Mouse (Mus musculus): ENCODE results near the gene Stard3. TPM values are rescaled to one million over a fixed set of nuclear protein-coding genes. Genes with fewer than 3 reads are reported as not detected.

Gene Stard3
- polyA plus RNA-seq, 1 experiment from 2014 or later, result 44.9 TPM

DNA sequence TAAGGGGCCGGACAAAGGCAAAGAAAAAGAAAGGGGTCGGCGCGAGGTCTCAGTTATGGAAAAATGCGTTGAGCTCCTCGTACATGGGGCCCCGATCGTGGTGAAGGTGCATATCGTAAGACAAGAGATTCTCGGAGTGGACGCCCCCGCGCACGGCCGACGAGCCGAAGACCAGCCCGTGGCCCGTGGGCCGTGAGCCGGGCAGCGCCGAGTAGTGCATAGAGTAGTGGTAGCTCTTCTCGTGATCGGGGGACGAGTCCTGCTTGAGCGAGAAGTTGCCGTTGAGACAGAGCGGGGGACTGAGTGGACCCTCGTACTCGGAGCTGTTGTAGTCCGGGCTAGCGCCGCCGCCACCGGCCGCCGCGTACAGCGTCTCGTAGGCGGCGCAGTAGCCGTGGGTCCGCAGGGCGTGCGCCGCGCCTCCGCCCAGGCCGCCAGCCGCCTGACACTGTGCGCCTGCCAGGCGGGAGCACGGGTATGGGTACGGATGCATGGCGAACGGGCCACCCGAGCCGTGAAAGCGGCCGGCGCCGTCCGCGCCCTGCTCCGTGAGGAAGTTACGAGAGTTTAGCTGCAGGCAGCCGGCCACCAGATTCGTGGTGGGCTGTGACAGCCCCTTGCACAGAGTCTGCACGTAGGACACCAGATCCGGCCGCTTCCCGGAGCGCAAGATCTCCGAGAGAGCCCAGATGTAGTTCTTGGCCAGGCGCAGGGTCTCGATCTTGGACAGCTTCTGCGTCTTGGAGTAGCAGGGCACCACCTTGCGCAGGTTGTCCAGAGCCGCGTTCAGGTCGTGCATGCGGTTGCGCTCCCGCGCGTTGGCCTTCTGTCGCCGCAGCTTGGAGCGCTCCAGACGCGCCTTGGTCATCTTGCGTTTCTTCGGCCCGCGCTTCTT lies 30.8 kb upstream of the Stard3 start:
- H3K4me3 ChIP-seq (ENCODE audit: low read length), result peak overlapping the region; percentile 36
- ATAC-seq, result no peak
- 1% methylated on average over 97 of the region's 97 CpGs for WGBS
- H3K9me3 ChIP-seq (ENCODE audit: control insufficient read depth, low read length), result no peaks in the 10 kb centered on the region
- H3K27ac ChIP-seq (ENCODE audit: low read length), result no peak overlapping the region
- H3K9ac ChIP-seq (ENCODE audit: low read depth, low read length), result no peak overlapping the region
- H3K4me2 ChIP-seq (ENCODE audit: low read depth, low read length), result peak overlapping the region; percentile 43
- H3K4me1 ChIP-seq (ENCODE audit: control insufficient read depth, insufficient read depth, low read length), result peaks cover 20% of the 10 kb centered on the region
- peaks cover 94% of the 10 kb centered on the region for H3K27me3 ChIP-seq (replicated peaks; ENCODE audit: control insufficient read depth, insufficient read depth, low read length)
- no peaks in the 10 kb centered on the region for H3K36me3 ChIP-seq (ENCODE audit: control insufficient read depth, insufficient read depth, low read length)

- ATAC-seq, result no peak
- Histone ChIP-seq H3K27ac (ENCODE audit: low read length) (no peak overlapping the region), H3K9me3 (ENCODE audit: control insufficient read depth, low read length) (no peaks in the 10 kb centered on the region), H3K4me2 (ENCODE audit: low read depth, low read length) (peak overlapping the region; percentile 43), H3K27me3 (replicated peaks; ENCODE audit: control insufficient read depth, insufficient read depth, low read length) (peaks cover 93% of the 10 kb centered on the region), H3K36me3 (ENCODE audit: control insufficient read depth, insufficient read depth, low read length) (no peaks in the 10 kb centered on the region), H3K4me1 (ENCODE audit: control insufficient read depth, insufficient read depth, low read length) (peaks cover 20% of the 10 kb centered on the region), H3K4me3 (ENCODE audit: low read length) (peak overlapping the region; percentile 36), H3K9ac (ENCODE audit: low read depth, low read length) (no peak overlapping the region)
- WGBS, result under 1% methylated on average over 29 of the region's 35 CpGs
These were observed 30.2 kb upstream of the Stard3 start for GRCm38 (mm10) chr11:98328031-98328370.

GRCm38 (mm10) chr11:98328371-98329069 lies 29.6 kb upstream of the Stard3 start:
- H3K36me3 ChIP-seq (ENCODE audit: control insufficient read depth, insufficient read depth, low read length), result no peaks in the 10 kb centered on the region
- no peak overlapping the region for H3K27ac ChIP-seq (ENCODE audit: low read length)
- H3K9ac ChIP-seq (ENCODE audit: low read depth, low read length), result no peak overlapping the region
- peak overlapping the region; percentile 43 for H3K4me2 ChIP-seq (ENCODE audit: low read depth, low read length)
- ATAC-seq, result no peak
- no peaks in the 10 kb centered on the region for H3K9me3 ChIP-seq (ENCODE audit: control insufficient read depth, low read length)
- WGBS, result 1% methylated on average over 48 of the region's 56 CpGs
- peaks cover 20% of the 10 kb centered on the region for H3K4me1 ChIP-seq (ENCODE audit: control insufficient read depth, insufficient read depth, low read length)
- peak overlapping the region; percentile 36 for H3K4me3 ChIP-seq (ENCODE audit: low read length)
- peaks cover 93% of the 10 kb centered on the region for H3K27me3 ChIP-seq (replicated peaks; ENCODE audit: control insufficient read depth, insufficient read depth, low read length)

GRCm38 (mm10) chr11:98329081-98329959 lies 28.8 kb upstream of the Stard3 start, which contains the start of gene Neurod2:
Gene Neurod2, minus strand, starts transcription at chr11:98329648.
- Histone ChIP-seq H3K27me3 (replicated peaks; ENCODE audit: control insufficient read depth, insufficient read depth, low read length) (peaks cover 93% of the 10 kb centered on the region), H3K4me2 (ENCODE audit: low read depth, low read length) (peak within 1 kb of the TSS; percentile 43), H3K9me3 (ENCODE audit: control insufficient read depth, low read length) (no peaks in the 10 kb centered on the region), H3K9ac (ENCODE audit: low read depth, low read length) (no peak within 1 kb of the TSS), H3K4me3 (ENCODE audit: low read length) (peak within 1 kb of the TSS; percentile 36), H3K4me1 (ENCODE audit: control insufficient read depth, insufficient read depth, low read length) (peaks cover 22% of the 10 kb centered on the region), H3K27ac (ENCODE audit: low read length) (no peak within 1 kb of the TSS), H3K36me3 (ENCODE audit: control insufficient read depth, insufficient read depth, low read length) (no peaks in the 10 kb centered on the region)
- no peak for ATAC-seq
- WGBS, result 3% methylated on average over 38 of the region's 38 CpGs

- H3K4me3 ChIP-seq (ENCODE audit: low read length), result no peak overlapping the region
- no peak for ATAC-seq
- H3K36me3 ChIP-seq (ENCODE audit: control insufficient read depth, insufficient read depth, low read length), result no peaks in the 10 kb centered on the region
- H3K4me2 ChIP-seq (ENCODE audit: low read depth, low read length), result no peak overlapping the region
- no peaks in the 10 kb centered on the region for H3K9me3 ChIP-seq (ENCODE audit: control insufficient read depth, low read length)
- no peak overlapping the region for H3K9ac ChIP-seq (ENCODE audit: low read depth, low read length)
- peaks cover 93% of the 10 kb centered on the region for H3K27me3 ChIP-seq (replicated peaks; ENCODE audit: control insufficient read depth, insufficient read depth, low read length)
- WGBS, result 33% methylated on average over 9 of the region's 9 CpGs
- peaks cover 30% of the 10 kb centered on the region for H3K4me1 ChIP-seq (ENCODE audit: control insufficient read depth, insufficient read depth, low read length)
- H3K27ac ChIP-seq (ENCODE audit: low read length), result no peak overlapping the region
These were observed 28.0 kb upstream of the Stard3 start for GRCm38 (mm10) chr11:98329960-98330744.

GRCm38 (mm10) chr11:98330745-98331204 lies 27.4 kb upstream of the Stard3 start:
- no peak overlapping the region for H3K4me2 ChIP-seq (ENCODE audit: low read depth, low read length)
- no peak overlapping the region for H3K9ac ChIP-seq (ENCODE audit: low read depth, low read length)
- 40% methylated on average over 2 of the region's 2 CpGs for WGBS
- no peak overlapping the region for H3K4me3 ChIP-seq (ENCODE audit: low read length)
- peaks cover 93% of the 10 kb centered on the region for H3K27me3 ChIP-seq (replicated peaks; ENCODE audit: control insufficient read depth, insufficient read depth, low read length)
- H3K4me1 ChIP-seq (ENCODE audit: control insufficient read depth, insufficient read depth, low read length), result peaks cover 33% of the 10 kb centered on the region
- no peak overlapping the region for H3K27ac ChIP-seq (ENCODE audit: low read length)
- no peak for ATAC-seq
- H3K36me3 ChIP-seq (ENCODE audit: control insufficient read depth, insufficient read depth, low read length), result no peaks in the 10 kb centered on the region
- no peaks in the 10 kb centered on the region for H3K9me3 ChIP-seq (ENCODE audit: control insufficient read depth, low read length)

GRCm38 (mm10) chr11:98331401-98331800 lies 26.8 kb upstream of the Stard3 start:
- Histone ChIP-seq H3K4me2 (ENCODE audit: low read depth, low read length) (no peak overlapping the region), H3K9ac (ENCODE audit: low read depth, low read length) (no peak overlapping the region), H3K4me3 (ENCODE audit: low read length) (no peak overlapping the region), H3K9me3 (ENCODE audit: control insufficient read depth, low read length) (no peaks in the 10 kb centered on the region), H3K27me3 (replicated peaks; ENCODE audit: control insufficient read depth, insufficient read depth, low read length) (peaks cover 94% of the 10 kb centered on the region), H3K4me1 (ENCODE audit: control insufficient read depth, insufficient read depth, low read length) (peaks cover 33% of the 10 kb centered on the region), H3K36me3 (ENCODE audit: control insufficient read depth, insufficient read depth, low read length) (no peaks in the 10 kb centered on the region), H3K27ac (ENCODE audit: low read length) (no peak overlapping the region)
- 69% methylated on average over 1 of the region's 1 CpGs for WGBS
- no peak for ATAC-seq

- Histone ChIP-seq H3K36me3 (ENCODE audit: control insufficient read depth, insufficient read depth, low read length) (no peaks in the 10 kb centered on the region), H3K27me3 (replicated peaks; ENCODE audit: control insufficient read depth, insufficient read depth, low read length) (peaks cover 94% of the 10 kb centered on the region), H3K9me3 (ENCODE audit: control insufficient read depth, low read length) (no peaks in the 10 kb centered on the region), H3K4me2 (ENCODE audit: low read depth, low read length) (no peak overlapping the region), H3K4me1 (ENCODE audit: control insufficient read depth, insufficient read depth, low read length) (peaks cover 29% of the 10 kb centered on the region), H3K9ac (ENCODE audit: low read depth, low read length) (no peak overlapping the region), H3K27ac (ENCODE audit: low read length) (no peak overlapping the region), H3K4me3 (ENCODE audit: low read length) (no peak overlapping the region)
- WGBS, result 83% methylated on average over 3 of the region's 3 CpGs
- no peak for ATAC-seq
These were observed 26.0 kb upstream of the Stard3 start for GRCm38 (mm10) chr11:98332186-98332585.

Measured in intestine, embryonic 16.5 days (tissue).